Mouse (Mus musculus) gastrocnemius, adult 8-10 months (tissue): ENCODE results near the gene Mkrn2. TPM values are rescaled to one million over a fixed set of nuclear protein-coding genes. Genes with fewer than 3 reads are reported as not detected.
A peak's percentile ranks its signal among the peaks of the same experiment; 100 is the strongest.

Experiments used
- DNase-seq, 2 experiments: peaks; one replicate each; pipeline ENCODE4 v3.0.0; 2022; ENCODE audit warnings: low spot score in 2 of 2
- total RNA-seq, 4 experiments: library from RNA; stranded (reverse); gene quantifications; 2 replicates each; pipeline ENCODE4 v1.2.4; 2022

The Mkrn2 gene
- 10 to 100 TPM; 48.7 to 54.8 (median 53.0) TPM for total RNA-seq

GRCm38 (mm10) chr6:115601715-115602523 is at the start of gene Mkrn2:
Gene Mkrn2, plus strand, starts transcription at chr6:115601902.
- peak; percentile 66 to 73 for DNase-seq

GRCm38 (mm10) chr6:115555485-115555884 is 46.2 kb upstream of the Mkrn2 start:
- no peak for DNase-seq

DNA sequence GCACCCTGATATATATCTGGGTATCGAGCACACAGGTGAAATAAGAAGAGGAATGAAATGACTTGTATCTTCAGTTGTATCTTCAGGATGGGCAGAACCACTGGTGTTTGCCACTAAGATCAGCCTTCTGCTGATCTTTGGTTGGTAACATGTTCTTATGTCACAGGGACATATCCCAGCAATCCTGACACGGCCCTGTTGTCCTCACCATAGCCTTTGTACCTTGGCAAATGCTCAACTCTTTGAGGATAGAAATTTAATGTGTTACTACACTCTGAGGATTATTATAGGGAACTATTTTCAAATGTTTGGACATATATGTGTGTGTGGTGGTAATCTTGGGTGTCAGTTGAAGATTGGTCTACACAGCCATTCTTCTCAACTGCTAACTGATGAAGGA is 43.5 kb upstream of the Mkrn2 start:
- DNase-seq, result no peak

- DNase-seq, result no peak
Observed at GRCm38 (mm10) chr6:115559651-115560632, 41.8 kb upstream of the Mkrn2 start.

DNA sequence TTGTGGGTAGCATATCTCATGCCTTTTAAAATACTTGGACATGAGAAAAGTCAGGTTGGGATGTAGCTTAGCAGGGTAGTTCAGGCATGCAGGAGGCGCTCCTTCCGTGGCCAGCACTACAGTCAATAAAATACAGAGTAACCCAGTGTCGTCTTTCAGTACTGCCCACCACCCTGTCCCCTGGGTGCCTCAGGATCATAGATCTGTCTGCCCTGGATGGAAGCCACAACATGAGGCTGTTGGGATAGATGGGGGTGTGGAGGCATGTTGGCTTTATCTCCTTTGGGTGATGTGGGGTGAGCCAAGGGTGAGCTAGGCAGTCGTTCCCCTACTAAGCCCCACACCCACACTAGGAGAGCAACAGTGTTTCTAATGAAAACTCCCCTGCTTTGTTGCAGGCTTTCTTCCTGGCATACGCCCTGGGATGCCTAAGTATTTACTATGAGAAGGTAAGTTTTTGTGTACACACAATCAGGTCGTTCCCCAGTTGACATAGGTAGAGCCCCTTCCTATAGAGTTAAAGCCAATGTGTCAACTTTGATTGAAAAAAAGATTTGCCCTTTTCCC is 36.1 kb upstream of the Mkrn2 start:
- DNase-seq, result no peak

GRCm38 (mm10) chr6:115574171-115574570 is 27.5 kb upstream of the Mkrn2 start:
- DNase-seq, result no peak

DNA sequence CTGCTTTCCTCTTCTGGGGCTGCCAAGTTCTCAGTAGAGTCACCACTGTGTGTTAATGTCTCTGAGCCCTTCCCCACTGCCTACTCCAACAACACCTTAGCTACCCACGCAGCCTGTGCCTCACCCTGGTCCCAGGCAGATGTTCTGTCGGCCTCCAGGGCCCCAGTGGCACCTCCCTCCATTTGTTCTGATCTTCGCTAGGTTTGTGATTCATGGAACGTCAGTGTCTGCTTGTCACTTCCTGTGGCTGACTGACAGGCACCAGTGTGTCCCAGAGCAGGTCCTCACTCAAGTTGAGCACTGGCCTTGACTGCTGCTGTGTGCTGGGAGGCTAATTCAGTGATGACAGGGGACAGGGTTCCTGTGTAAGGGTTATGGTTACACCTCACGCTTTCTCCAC is 24.3 kb upstream of the Mkrn2 start:
- no peak for DNase-seq

DNA sequence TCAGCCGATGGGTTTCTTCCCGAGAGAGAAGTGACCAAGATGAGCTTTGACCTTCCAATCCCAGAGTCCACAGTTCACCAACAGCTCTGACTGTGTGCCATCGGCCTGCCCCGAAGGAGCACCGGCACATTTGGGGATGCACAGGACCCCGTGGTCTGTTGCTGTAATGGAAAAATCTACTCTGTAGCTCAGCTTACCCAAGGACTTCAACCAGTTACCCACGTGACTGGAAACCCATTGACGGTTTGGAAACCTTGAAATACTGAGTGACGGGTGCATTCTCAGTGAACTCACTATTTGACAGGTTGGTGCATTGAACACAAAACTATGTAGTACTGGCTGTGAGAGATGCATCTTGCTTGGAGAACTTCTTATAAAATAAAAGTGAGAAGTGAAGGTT is 23.8 kb upstream of the Mkrn2 start:
- DNase-seq, result no peak

- no peak for DNase-seq
Observed at GRCm38 (mm10) chr6:115580810-115581209, 20.9 kb upstream of the Mkrn2 start.

- DNase-seq, result no peak
Observed at GRCm38 (mm10) chr6:115582328-115583115, 19.2 kb upstream of the Mkrn2 start.

- no peak for DNase-seq
Observed at GRCm38 (mm10) chr6:115583430-115584125, 18.1 kb upstream of the Mkrn2 start.

DNA sequence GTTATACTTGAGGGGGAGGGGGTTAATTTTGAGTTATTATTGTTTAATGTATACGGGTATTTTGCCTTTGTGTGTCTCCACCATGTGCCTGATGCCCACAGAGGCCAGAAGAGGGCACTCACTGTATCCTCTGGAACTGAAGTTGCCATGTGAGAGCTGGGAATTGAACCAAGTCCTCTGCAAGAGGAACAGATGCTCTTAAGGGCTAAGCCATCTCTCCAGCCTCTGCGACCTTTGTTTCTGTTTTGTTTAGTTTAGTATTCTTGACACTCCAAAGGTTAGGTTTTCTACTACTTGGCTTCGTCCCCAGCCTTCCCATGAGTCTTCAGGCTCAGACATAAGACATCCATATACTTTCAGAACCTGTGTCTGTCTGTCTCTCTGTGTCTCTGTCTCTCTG is 17.5 kb upstream of the Mkrn2 start:
- no peak for DNase-seq

GRCm38 (mm10) chr6:115586321-115586720 is 15.4 kb upstream of the Mkrn2 start:
- DNase-seq, result peak; percentile 52 to 68

GRCm38 (mm10) chr6:115591692-115592359 is 9.9 kb upstream of the Mkrn2 start:
- DNase-seq, result no peak

GRCm38 (mm10) chr6:115592458-115592857 is 9.2 kb upstream of the Mkrn2 start, which contains the start of gene Mkrn2os:
Gene Mkrn2os, minus strand, starts transcription at chr6:115592576.
- DNase-seq, result no peak

GRCm38 (mm10) chr6:115593252-115593651 is 8.4 kb upstream of the Mkrn2 start:
- DNase-seq, result no peak

- no peak for DNase-seq
Observed at GRCm38 (mm10) chr6:115594463-115594862, 7.2 kb upstream of the Mkrn2 start.

DNA sequence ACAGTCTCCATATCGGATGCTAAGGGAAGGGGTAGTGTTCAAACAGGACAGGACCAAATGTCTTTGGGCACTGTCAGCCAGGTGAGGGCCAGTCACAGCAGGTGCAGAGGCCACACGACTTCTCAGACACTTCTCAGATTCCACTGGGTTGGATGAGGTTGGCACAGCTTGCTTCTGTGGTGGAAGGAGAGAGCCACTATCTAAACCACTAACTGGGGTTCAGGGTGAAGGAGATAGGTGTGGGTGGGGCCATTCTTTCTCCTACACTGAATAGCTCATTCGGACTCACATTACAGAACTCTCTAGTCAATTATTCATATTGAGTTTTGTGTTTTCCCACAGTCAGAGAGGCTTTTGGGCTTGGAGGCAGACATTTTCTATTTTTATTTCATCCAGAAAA is 6.0 kb upstream of the Mkrn2 start:
- DNase-seq, result no peak

- no peak for DNase-seq
Observed at GRCm38 (mm10) chr6:115601322-115601714, 384 bp upstream of the Mkrn2 start.

DNA sequence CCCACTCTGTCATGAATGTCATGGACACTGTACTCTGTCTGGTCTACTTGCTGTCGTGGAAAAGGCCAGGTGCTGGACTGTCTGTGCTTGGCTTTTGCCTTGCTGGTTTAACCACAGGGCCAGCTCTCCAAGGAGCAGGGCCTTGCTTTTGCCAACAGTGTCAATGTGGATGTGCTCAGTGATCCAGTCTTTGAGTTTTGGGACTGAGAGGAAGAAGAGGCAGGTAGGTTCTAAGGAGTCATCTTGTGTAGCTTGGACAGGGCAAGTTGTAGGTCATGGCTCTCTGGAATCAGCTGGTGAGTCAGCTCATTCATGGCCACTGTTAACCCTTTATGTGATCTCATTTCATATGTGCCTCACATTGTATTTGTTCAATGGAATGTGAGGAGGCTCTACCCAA is 4.8 kb downstream of the Mkrn2 start:
- no peak for DNase-seq
